Mouse (Mus musculus) testis, postnatal 10 days (tissue): ENCODE results near the gene Swt1.
A peak's percentile ranks its signal among the peaks of the same experiment; 100 is the strongest.
"Not testable (repeated sequence)": the region's sequence is repeated elsewhere in the genome, so short reads cannot be mapped to it uniquely, and the experiment has no call there.

Source experiments
- DNase-seq: peaks from one replicate; pipeline ENCODE4 v3.0.0; 2021; ENCODE audit warnings: low spot score

The Swt1 gene

GRCm38 (mm10) chr1:151366944-151367605, 61.2 kb downstream of the Swt1 start:
- DNase-seq: no peak

- DNase-seq: no peak
Observed at GRCm38 (mm10) chr1:151359374-151359773, 68.9 kb downstream of the Swt1 start.

- DNase-seq: no peak
Observed at GRCm38 (mm10) chr1:151355994-151356393, 72.3 kb downstream of the Swt1 start.

DNA sequence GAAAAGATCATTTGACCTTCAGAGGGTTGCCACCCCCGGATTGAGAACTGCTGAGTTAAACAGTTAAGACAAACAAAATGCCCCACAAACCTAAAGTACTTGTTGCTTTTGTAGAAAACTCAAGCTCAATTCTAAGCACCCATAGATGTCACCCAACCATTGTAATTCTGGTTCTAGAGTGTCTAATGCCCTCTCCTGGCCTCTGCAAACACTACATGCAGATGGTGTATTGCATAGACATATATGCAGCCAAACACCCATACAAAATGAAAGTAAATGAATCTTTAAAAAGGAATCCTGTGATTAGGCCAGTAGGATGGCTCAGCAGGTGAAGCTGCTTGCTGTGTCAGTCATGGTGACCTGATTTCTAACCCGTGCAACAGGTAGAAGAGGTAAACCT, 75.3 kb downstream of the Swt1 start:
- no peak for DNase-seq

DNA sequence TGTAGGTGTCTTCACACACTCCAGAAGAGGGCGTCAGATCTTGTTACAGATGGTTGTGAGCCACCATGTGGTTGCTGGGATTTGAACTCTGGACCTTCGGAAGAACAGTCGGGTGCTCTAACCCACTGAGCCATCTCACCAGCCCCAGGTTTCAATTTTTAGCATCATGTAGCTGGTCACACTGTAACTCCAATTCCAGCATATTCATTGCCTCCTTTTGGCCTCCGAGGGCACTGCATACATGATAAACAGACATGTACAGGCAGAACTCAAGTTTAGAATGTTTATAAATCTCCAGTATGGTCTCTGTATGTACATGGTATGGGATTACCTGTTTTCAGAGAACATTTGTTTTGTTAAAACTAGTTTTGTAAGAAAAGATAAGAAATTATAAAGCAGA, 80.0 kb downstream of the Swt1 start:
- DNase-seq: not testable (repeated sequence)

- no peak for DNase-seq
Observed at GRCm38 (mm10) chr1:151346681-151347127, 81.6 kb downstream of the Swt1 start.

DNA sequence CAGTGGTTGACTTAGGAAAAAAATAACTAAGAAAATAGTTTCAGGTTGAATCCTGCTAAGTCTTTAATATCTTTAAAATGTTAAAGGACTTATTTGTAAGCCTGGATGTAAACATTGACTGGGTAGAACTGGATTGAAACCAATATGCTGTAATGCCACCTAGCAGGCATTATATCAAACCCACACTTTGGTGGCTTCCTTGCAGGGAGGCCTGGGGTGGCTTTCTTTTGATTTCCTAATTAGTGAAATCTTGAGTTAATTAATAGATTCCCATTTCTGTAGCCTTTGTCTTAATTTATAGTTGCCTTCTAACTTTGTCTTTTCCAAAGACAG, 82.4 kb downstream of the Swt1 start:
- no peak for DNase-seq

DNA sequence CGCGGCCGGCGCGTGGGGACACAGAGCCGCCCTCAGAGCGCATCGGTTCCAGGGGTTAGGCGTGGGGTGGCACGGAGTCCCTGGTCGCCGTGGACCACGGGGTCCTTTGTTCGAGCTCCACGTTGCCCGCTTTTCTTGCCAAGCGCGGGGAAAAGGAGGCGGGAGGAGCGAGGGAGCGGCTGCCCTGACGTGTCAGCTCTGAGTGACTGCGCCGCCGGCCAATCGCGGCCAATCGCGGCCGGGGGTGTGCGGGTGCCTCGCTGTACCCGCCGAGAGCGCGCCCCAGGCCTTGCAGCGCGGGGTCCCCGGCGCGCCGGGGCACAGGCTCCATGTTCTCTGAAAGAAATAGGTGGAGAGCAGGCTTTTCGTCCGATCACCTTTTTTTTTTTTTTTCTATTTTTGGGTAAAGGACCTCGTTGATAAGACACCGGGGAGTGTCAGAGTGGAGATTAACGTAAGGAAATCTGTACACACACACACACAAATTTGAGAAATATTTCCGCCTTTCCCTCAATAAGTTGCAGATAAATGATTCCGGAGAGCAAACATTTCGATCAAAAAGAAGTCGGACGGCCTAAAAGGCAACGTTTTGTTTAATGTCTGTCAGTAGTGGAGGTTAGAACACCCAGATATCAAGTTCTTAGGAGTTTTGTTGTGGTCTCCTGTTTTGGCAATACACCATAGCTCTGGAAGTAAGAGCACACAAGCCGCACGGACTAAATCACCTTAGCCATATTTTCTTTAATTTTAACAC, 83.0 kb downstream of the Swt1 start:
- DNase-seq: peak; percentile 97

- DNase-seq: peak; percentile 99
Observed at GRCm38 (mm10) chr1:151344283-151345108, 83.8 kb downstream of the Swt1 start, which contains the start of gene Ivns1abp. Gene Ivns1abp, plus strand, starts transcription at chr1:151344477.

DNA sequence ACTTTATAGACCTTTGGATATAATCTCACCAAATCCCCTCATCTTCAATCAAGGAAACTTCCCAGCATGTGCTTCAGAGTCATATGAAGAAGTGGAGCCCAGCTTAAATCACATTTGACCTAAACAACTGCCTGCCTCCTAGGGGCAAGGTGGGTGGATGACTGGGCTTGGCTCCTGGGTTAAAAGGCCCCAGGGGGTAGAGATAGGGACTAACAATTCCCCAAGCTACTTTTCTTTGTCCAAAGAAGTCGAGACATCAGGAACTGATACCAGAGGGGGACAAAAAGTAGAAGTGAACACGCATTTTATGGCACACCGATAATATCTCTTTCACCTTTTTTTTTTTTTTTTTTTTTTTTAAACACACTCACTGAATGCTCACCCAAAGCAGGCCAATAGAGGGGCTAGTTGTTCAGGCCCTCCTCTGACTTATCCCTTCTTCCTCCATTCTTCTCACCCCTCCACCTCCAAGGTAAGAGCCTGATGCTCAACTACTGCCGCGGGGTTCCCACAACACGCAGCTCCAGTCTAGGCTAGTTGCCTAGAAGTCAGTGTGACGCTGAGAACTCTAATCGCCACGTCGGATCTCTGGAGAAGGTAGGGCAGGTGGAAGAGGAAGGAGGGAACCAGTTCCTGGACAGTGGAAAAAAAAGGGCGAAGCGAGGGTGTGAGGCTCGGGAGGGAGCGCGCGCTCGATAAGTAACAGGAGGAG, 84.5 kb downstream of the Swt1 start:
- no peak for DNase-seq

GRCm38 (mm10) chr1:151342968-151343367, 85.3 kb downstream of the Swt1 start:
- DNase-seq: no peak

DNA sequence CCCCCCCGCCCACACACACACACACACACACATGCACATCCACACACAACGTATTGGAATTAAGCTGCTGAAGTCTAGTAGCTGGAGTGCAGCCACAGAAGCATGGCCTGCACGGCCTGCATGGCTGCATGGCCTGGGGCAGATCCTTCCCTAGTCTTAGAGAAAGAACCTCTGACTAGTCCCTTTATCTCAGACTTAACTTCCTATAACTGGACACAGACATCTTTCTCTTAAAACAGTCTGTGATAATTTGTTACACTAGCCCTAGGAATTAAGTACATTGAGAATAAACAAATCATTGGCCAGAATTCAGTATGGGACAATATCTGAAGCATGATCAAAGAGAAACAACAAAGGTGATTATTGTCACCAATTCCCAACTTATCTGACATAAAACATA, 85.9 kb downstream of the Swt1 start:
- DNase-seq: no peak

GRCm38 (mm10) chr1:151341321-151342044, 86.8 kb downstream of the Swt1 start:
- no peak for DNase-seq

- peak; percentile 75 for DNase-seq
Observed at GRCm38 (mm10) chr1:151338941-151339340, 89.3 kb downstream of the Swt1 start.

DNA sequence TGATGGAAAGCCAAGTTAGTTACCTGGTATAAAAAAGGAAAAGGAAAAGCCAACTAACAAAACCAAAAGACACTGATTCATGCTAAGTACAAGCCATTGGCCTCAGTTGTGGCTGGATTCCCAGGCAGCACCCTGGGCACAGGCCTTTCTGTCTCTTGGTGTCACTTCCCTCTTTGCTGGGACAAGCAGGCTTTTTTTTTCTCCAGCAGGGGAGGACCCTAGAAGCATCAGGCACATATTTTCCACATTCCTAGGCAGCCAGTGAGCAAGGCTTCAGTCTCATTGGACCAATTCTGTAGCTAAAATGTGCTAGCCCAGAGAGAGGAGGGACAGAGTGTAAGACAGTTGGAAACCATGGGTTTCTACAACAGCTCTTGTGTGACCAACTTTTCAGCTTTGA, 90.0 kb downstream of the Swt1 start:
- DNase-seq: no peak

- no peak for DNase-seq
Observed at GRCm38 (mm10) chr1:151332819-151333218, 95.4 kb downstream of the Swt1 start.

DNA sequence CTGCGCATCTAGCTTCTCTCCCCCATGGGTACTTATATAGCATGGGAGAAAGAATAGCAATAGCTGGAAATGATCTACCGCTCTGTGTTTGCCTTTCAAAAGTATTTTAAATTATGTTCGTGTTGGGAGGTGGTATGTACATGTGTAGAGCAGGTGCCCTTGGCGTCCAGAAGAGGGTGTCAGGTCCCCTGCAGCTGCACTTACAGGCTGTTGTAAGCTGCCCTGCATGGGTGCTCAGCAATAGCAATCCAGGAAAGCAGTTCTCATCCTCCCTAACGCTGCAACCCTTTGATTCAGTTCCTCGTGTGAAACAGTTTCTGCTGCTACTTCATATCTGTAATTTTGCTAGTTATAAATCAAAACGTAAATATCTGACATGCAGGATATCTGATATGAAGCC, 98.7 kb downstream of the Swt1 start:
- no peak for DNase-seq

- no peak for DNase-seq
Observed at GRCm38 (mm10) chr1:151328341-151329097, 99.7 kb downstream of the Swt1 start.

DNA sequence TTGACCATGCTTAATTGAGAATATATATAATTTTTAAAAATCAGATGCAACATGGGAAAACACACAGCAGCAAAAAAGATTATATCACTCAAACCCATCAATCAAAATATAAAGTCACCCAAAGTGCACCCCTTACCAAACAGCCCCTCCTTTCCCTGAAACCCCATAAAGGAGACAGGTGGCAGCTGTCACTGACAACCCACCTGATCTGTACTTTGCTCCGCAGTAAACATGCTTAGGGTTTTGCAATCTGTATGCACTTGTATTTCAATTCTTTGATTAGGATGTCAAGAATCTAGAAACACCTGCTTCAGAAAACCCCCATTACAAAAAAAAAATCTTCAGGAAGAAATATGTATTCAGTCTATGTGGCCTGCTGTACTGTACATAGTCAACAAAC, 102.9 kb downstream of the Swt1 start:
- no peak for DNase-seq

- DNase-seq: no peak
Observed at GRCm38 (mm10) chr1:151320408-151320807, 107.8 kb downstream of the Swt1 start.

GRCm38 (mm10) chr1:151319267-151319666, 109.0 kb downstream of the Swt1 start:
- no peak for DNase-seq
